Mouse (Mus musculus): ENCODE data around the gene Gm17359. TPM values are rescaled to one million over a fixed set of nuclear protein-coding genes. Genes with fewer than 3 reads are reported as not detected.

Gene Gm17359
- total RNA-seq, 2 experiments from 2014 or later: not detected

- no peak for DNase-seq
Measured at GRCm38 (mm10) chr3:79478400-79478799, 141.9 kb downstream of the Gm17359 start.

GRCm38 (mm10) chr3:79478880-79479279 lies 142.4 kb downstream of the Gm17359 start:
- DNase-seq: no peak

GRCm38 (mm10) chr3:79484286-79485063 lies 148.0 kb downstream of the Gm17359 start:
- DNase-seq: no peak

GRCm38 (mm10) chr3:79488025-79488424 lies 151.6 kb downstream of the Gm17359 start:
- no peak for DNase-seq

- DNase-seq: no peak
Measured at GRCm38 (mm10) chr3:79490102-79490501, 153.6 kb downstream of the Gm17359 start.

GRCm38 (mm10) chr3:79491614-79492013 lies 155.2 kb downstream of the Gm17359 start:
- DNase-seq: no peak

GRCm38 (mm10) chr3:79493064-79493463 lies 156.6 kb downstream of the Gm17359 start:
- no peak for DNase-seq

- no peak for DNase-seq
Measured at GRCm38 (mm10) chr3:79494028-79494427, 157.6 kb downstream of the Gm17359 start.

GRCm38 (mm10) chr3:79495151-79495550 lies 158.7 kb downstream of the Gm17359 start:
- peak; percentile 55 to 61 for DNase-seq

GRCm38 (mm10) chr3:79496668-79497067 lies 160.2 kb downstream of the Gm17359 start:
- no peak for DNase-seq

GRCm38 (mm10) chr3:79500279-79500678 lies 163.8 kb downstream of the Gm17359 start:
- no peak for DNase-seq

GRCm38 (mm10) chr3:79501166-79501728 lies 164.8 kb downstream of the Gm17359 start:
- DNase-seq: no peak

Other genes starting within 250 kb of the Gm17359 start
- gene Rapgef2, start 50.1 kb upstream of the Gm17359 start, total RNA-seq (2021): 100 to 1,000 TPM; 155 to 161 TPM
- 10 to 100 TPM; 21.6 to 26.8 TPM for gene Fnip2, start 231.1 kb downstream of the Gm17359 start, total RNA-seq (2021)

Data from layer of hippocampus, postnatal 36 days (tissue).